Mouse (Mus musculus): ENCODE measurements around the gene Shroom3. TPM values are rescaled to one million over a fixed set of nuclear protein-coding genes. Genes with fewer than 3 reads are reported as not detected.
"Not testable (repeated sequence)": the region's sequence is repeated elsewhere in the genome, so short reads cannot be mapped to it uniquely, and the experiment has no call there.

The Shroom3 gene
- polyA plus RNA-seq, 1 experiment: not detected

- no peaks in the 10 kb centered on the region for H3K4me1 ChIP-seq (ENCODE audit: control insufficient read depth, insufficient read depth, low read length)
- H3K27ac ChIP-seq (ENCODE audit: insufficient read depth, low read depth, low read length): no peak overlapping the region
- H3K4me3 ChIP-seq (ENCODE audit: insufficient read depth, low read length): no peak overlapping the region
- TF ChIP-seq POLR2A (IDR thresholded peaks at IDR 0.05; ENCODE audit: borderline replicate concordance, low read depth, low read length) (no peak), CTCF (IDR thresholded peaks at IDR 0.05; ENCODE audit: low read depth, low read length) (no peak)
These were observed 232.2 kb downstream of the Shroom3 start for GRCm38 (mm10) chr5:92915421-92915820.

GRCm38 (mm10) chr5:92917755-92918154 lies 234.5 kb downstream of the Shroom3 start:
- no peak for TF ChIP-seq POLR2A (IDR thresholded peaks at IDR 0.05; ENCODE audit: borderline replicate concordance, low read depth, low read length)
- no peak for TF ChIP-seq CTCF (IDR thresholded peaks at IDR 0.05; ENCODE audit: low read depth, low read length)
- Histone ChIP-seq H3K4me3 (ENCODE audit: insufficient read depth, low read length) (no peak overlapping the region), H3K27ac (ENCODE audit: insufficient read depth, low read depth, low read length) (no peak overlapping the region), H3K4me1 (ENCODE audit: control insufficient read depth, insufficient read depth, low read length) (no peaks in the 10 kb centered on the region)

GRCm38 (mm10) chr5:92918170-92918569 lies 234.9 kb downstream of the Shroom3 start:
- H3K4me3 ChIP-seq (ENCODE audit: insufficient read depth, low read length): no peak overlapping the region
- no peak overlapping the region for H3K27ac ChIP-seq (ENCODE audit: insufficient read depth, low read depth, low read length)
- TF ChIP-seq POLR2A (IDR thresholded peaks at IDR 0.05; ENCODE audit: borderline replicate concordance, low read depth, low read length) (no peak), CTCF (IDR thresholded peaks at IDR 0.05; ENCODE audit: low read depth, low read length) (no peak)
- no peaks in the 10 kb centered on the region for H3K4me1 ChIP-seq (ENCODE audit: control insufficient read depth, insufficient read depth, low read length)

GRCm38 (mm10) chr5:92918866-92919265 lies 235.6 kb downstream of the Shroom3 start:
- no peak overlapping the region for H3K4me3 ChIP-seq (ENCODE audit: insufficient read depth, low read length)
- H3K4me1 ChIP-seq (ENCODE audit: control insufficient read depth, insufficient read depth, low read length): no peaks in the 10 kb centered on the region
- TF ChIP-seq POLR2A (IDR thresholded peaks at IDR 0.05; ENCODE audit: borderline replicate concordance, low read depth, low read length) (no peak), CTCF (IDR thresholded peaks at IDR 0.05; ENCODE audit: low read depth, low read length) (no peak)
- no peak overlapping the region for H3K27ac ChIP-seq (ENCODE audit: insufficient read depth, low read depth, low read length)

- no peak for TF ChIP-seq CTCF (IDR thresholded peaks at IDR 0.05; ENCODE audit: low read depth, low read length)
- TF ChIP-seq POLR2A (IDR thresholded peaks at IDR 0.05; ENCODE audit: borderline replicate concordance, low read depth, low read length): no peak
These were observed 236.2 kb downstream of the Shroom3 start for GRCm38 (mm10) chr5:92919390-92919789.

GRCm38 (mm10) chr5:92920984-92921383 lies 237.7 kb downstream of the Shroom3 start:
- H3K4me3 ChIP-seq (ENCODE audit: insufficient read depth, low read length): no peak overlapping the region
- H3K4me1 ChIP-seq (ENCODE audit: control insufficient read depth, insufficient read depth, low read length): no peaks in the 10 kb centered on the region
- no peak overlapping the region for H3K27ac ChIP-seq (ENCODE audit: insufficient read depth, low read depth, low read length)
- no peak for TF ChIP-seq POLR2A (IDR thresholded peaks at IDR 0.05; ENCODE audit: borderline replicate concordance, low read depth, low read length)
- TF ChIP-seq CTCF (IDR thresholded peaks at IDR 0.05; ENCODE audit: low read depth, low read length): no peak

More at GRCm38 (mm10) chr5:92919390-92919789, 236.2 kb downstream of the Shroom3 start:
- H3K27ac ChIP-seq (ENCODE audit: insufficient read depth, low read depth, low read length): no peak overlapping the region
- no peak overlapping the region for H3K4me3 ChIP-seq (ENCODE audit: insufficient read depth, low read length)
- no peaks in the 10 kb centered on the region for H3K4me1 ChIP-seq (ENCODE audit: control insufficient read depth, insufficient read depth, low read length)

- no peaks in the 10 kb centered on the region for H3K4me1 ChIP-seq (ENCODE audit: control insufficient read depth, insufficient read depth, low read length)
- H3K4me3 ChIP-seq (ENCODE audit: insufficient read depth, low read length): no peak overlapping the region
- no peak for TF ChIP-seq CTCF (IDR thresholded peaks at IDR 0.05; ENCODE audit: low read depth, low read length)
- H3K27ac ChIP-seq (ENCODE audit: insufficient read depth, low read depth, low read length): no peak overlapping the region
These were observed 238.5 kb downstream of the Shroom3 start for GRCm38 (mm10) chr5:92921728-92922127.

GRCm38 (mm10) chr5:92922981-92923380 lies 239.7 kb downstream of the Shroom3 start:
- H3K4me1 ChIP-seq (ENCODE audit: control insufficient read depth, insufficient read depth, low read length); H3K4me3 ChIP-seq (ENCODE audit: insufficient read depth, low read length); H3K27ac ChIP-seq (ENCODE audit: insufficient read depth, low read depth, low read length): not testable (repeated sequence)

GRCm38 (mm10) chr5:92924851-92925477 lies 241.7 kb downstream of the Shroom3 start:
- no peak overlapping the region for H3K4me3 ChIP-seq (ENCODE audit: insufficient read depth, low read length)

GRCm38 (mm10) chr5:92927667-92928066 lies 244.4 kb downstream of the Shroom3 start:
- no peak for TF ChIP-seq POLR2A (IDR thresholded peaks at IDR 0.05; ENCODE audit: borderline replicate concordance, low read depth, low read length)
- no peak for TF ChIP-seq CTCF (IDR thresholded peaks at IDR 0.05; ENCODE audit: low read depth, low read length)
- Histone ChIP-seq H3K27ac (ENCODE audit: insufficient read depth, low read depth, low read length) (no peak overlapping the region), H3K4me1 (ENCODE audit: control insufficient read depth, insufficient read depth, low read length) (no peaks in the 10 kb centered on the region), H3K4me3 (ENCODE audit: insufficient read depth, low read length) (no peak overlapping the region)

More at GRCm38 (mm10) chr5:92924851-92925477, 241.7 kb downstream of the Shroom3 start:
- Histone ChIP-seq H3K4me1 (ENCODE audit: control insufficient read depth, insufficient read depth, low read length) (no peaks in the 10 kb centered on the region), H3K27ac (ENCODE audit: insufficient read depth, low read depth, low read length) (no peak overlapping the region)
- no peak for TF ChIP-seq POLR2A (IDR thresholded peaks at IDR 0.05; ENCODE audit: borderline replicate concordance, low read depth, low read length)
- no peak for TF ChIP-seq CTCF (IDR thresholded peaks at IDR 0.05; ENCODE audit: low read depth, low read length)

- no peak overlapping the region for H3K27ac ChIP-seq (ENCODE audit: insufficient read depth, low read depth, low read length)
These were observed 247.3 kb downstream of the Shroom3 start for GRCm38 (mm10) chr5:92930557-92930956.

More at GRCm38 (mm10) chr5:92930557-92930956, 247.3 kb downstream of the Shroom3 start:
- no peak overlapping the region for H3K4me3 ChIP-seq (ENCODE audit: insufficient read depth, low read length)
- H3K4me1 ChIP-seq (ENCODE audit: control insufficient read depth, insufficient read depth, low read length): peaks cover 7% of the 10 kb centered on the region
- TF ChIP-seq POLR2A (IDR thresholded peaks at IDR 0.05; ENCODE audit: borderline replicate concordance, low read depth, low read length) (no peak), CTCF (IDR thresholded peaks at IDR 0.05; ENCODE audit: low read depth, low read length) (no peak)

Measured in bone marrow macrophage, adult 2 months (primary cell).